Mouse (Mus musculus): Measurements from ENCODE around the gene Serpina6. TPM values are rescaled to one million over a fixed set of nuclear protein-coding genes. Genes with fewer than 3 reads are reported as not detected.
"Not testable (repeated sequence)": the region's sequence is repeated elsewhere in the genome, so short reads cannot be mapped to it uniquely, and the experiment has no call there.

The Serpina6 gene
- polyA plus RNA-seq, 1 experiment from 2014 or later: 0.33 TPM

DNA sequence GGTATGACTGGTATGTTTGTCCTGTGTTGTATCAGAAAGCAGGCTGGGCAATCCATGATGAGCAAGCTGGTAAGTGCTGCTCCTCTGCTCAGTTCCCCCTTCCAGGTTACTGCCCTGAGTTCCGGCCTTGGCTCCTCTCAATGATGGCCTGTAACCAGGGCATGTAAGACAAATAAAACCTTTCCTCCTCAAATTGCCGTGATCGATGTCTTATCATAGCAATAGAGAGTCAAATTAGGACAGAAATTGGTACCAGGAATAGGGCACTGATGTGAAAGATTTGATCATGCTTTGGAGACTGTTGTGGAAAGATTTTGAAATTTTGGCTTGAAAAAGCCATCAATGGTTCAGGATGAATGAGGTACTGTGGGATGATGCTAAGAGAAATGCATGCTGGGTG, 8.3 kb upstream of the Serpina6 start:
- Histone ChIP-seq H3K9me3 (ENCODE audit: control insufficient read depth, low read length) (no peaks in the 10 kb centered on the region), H3K36me3 (ENCODE audit: control insufficient read depth, insufficient read depth, low read length) (no peaks in the 10 kb centered on the region), H3K4me1 (ENCODE audit: control insufficient read depth, insufficient read depth, low read length) (no peaks in the 10 kb centered on the region), H3K27ac (ENCODE audit: low read depth, low read length) (no peak overlapping the region), H3K9ac (ENCODE audit: low read length) (no peak overlapping the region), H3K4me2 (ENCODE audit: low read depth) (no peak overlapping the region), H3K27me3 (ENCODE audit: control insufficient read depth, insufficient read depth, low read length) (no peaks in the 10 kb centered on the region), H3K4me3 (ENCODE audit: low read depth, low read length) (no peak overlapping the region)
- DNase-seq (ENCODE audit: low spot score): no peak
- WGBS: 94% methylated on average over 3 of the region's 3 CpGs
- no peak for ATAC-seq (ENCODE audit: insufficient read depth, low FRiP score, low TSS enrichment)

DNA sequence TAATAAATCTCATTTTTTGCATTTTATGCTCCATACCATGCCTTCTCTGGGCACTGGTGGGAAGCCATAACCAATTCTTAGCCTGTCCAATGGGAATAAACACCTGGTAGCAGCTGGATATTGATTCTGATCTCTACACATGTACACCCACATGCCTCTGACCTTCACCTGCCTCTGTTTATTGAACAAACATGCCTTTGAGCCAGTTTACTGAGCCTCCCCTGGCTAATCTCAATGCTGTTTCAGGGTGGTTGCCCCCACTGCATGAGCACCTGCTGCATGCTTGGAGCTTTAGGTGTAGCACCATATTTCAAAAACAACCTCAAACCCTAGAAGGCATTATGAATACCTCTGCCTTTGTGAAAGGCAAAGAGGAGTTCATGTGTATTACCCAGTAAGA, 5.0 kb upstream of the Serpina6 start:
- H3K9ac ChIP-seq (ENCODE audit: low read length); H3K36me3 ChIP-seq (ENCODE audit: control insufficient read depth, insufficient read depth, low read length); H3K9me3 ChIP-seq (ENCODE audit: control insufficient read depth, low read length); H3K4me1 ChIP-seq (ENCODE audit: control insufficient read depth, insufficient read depth, low read length); H3K27ac ChIP-seq (ENCODE audit: low read depth, low read length); ATAC-seq (ENCODE audit: insufficient read depth, low FRiP score, low TSS enrichment); H3K4me2 ChIP-seq (ENCODE audit: low read depth); H3K27me3 ChIP-seq (ENCODE audit: control insufficient read depth, insufficient read depth, low read length); DNase-seq (ENCODE audit: low spot score); H3K4me3 ChIP-seq (ENCODE audit: low read depth, low read length): not testable (repeated sequence)

DNA sequence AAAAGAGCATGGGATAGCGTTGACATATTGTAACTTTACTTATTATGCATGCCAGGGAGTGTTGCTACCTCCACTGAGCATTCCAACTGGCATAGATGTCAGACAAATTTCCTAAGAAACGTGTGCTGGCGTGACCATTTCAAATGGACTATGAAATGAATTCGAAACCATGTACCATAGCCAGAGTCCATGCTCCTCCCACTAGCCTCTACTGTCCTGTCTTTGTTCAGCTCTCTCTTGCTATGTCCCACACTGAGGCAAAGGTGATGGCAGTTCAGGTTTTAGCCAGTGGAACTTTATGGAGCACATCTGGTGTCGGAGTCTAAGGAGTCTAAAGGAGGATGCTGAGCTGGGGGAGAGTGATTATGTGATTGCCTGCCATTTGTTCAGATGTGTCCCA, 3.1 kb upstream of the Serpina6 start:
- H3K4me2 ChIP-seq (ENCODE audit: low read depth): no peak overlapping the region
- no peak overlapping the region for H3K4me3 ChIP-seq (ENCODE audit: low read depth, low read length)
- no peaks in the 10 kb centered on the region for H3K4me1 ChIP-seq (ENCODE audit: control insufficient read depth, insufficient read depth, low read length)
- no peak overlapping the region for H3K9ac ChIP-seq (ENCODE audit: low read length)
- no peaks in the 10 kb centered on the region for H3K9me3 ChIP-seq (ENCODE audit: control insufficient read depth, low read length)
- H3K36me3 ChIP-seq (ENCODE audit: control insufficient read depth, insufficient read depth, low read length): no peaks in the 10 kb centered on the region
- ATAC-seq (ENCODE audit: insufficient read depth, low FRiP score, low TSS enrichment): no peak
- no peak overlapping the region for H3K27ac ChIP-seq (ENCODE audit: low read depth, low read length)
- DNase-seq (ENCODE audit: low spot score): no peak
- no peaks in the 10 kb centered on the region for H3K27me3 ChIP-seq (ENCODE audit: control insufficient read depth, insufficient read depth, low read length)
- 82% methylated on average over 5 of the region's 5 CpGs for WGBS

DNA sequence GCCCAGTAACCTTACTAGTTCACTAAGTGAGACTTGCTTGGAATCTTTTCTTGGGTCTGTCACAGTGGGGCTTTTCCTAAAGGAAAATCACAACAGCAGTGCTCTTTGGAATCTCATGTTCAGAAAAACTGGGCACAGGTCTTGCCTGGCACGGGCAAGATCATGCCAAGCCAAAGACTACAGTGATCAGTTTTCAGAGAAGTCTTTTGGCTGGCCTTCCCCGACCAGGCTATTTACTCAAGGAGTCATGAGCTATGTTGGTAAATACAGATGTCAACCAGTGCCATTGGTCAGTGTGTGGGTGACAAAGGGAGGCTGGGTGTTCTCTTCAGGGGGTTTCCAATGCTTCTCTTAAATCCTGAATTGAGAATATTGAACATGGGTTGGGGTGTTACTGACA, 2.2 kb upstream of the Serpina6 start:
- WGBS: 82% methylated on average over 2 of the region's 2 CpGs
- no peaks in the 10 kb centered on the region for H3K27me3 ChIP-seq (ENCODE audit: control insufficient read depth, insufficient read depth, low read length)

DNA sequence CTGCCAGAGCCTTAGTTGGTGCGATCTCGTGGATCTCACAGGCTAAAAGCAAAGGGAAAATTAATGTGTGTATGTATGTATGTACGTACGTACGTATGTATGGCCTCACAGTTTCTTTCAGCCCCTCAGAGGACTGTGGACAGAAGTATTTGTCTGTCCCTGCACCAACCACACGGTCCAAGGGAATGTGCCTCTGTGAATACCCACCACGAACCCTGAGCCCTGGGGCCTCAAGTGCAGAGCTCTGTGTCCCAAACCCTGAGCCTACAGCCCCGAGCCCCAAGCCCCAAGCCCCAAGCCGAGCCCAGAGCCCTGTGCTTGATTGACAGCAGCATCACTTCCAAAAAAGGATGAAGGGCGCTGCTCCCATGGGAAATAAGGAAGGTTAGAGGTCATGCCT, 979 bp upstream of the Serpina6 start:
- Histone ChIP-seq H3K4me2 (ENCODE audit: low read depth) (no peak overlapping the region), H3K36me3 (ENCODE audit: control insufficient read depth, insufficient read depth, low read length) (no peaks in the 10 kb centered on the region), H3K9me3 (ENCODE audit: control insufficient read depth, low read length) (no peaks in the 10 kb centered on the region), H3K27ac (ENCODE audit: low read depth, low read length) (no peak overlapping the region), H3K4me3 (ENCODE audit: low read depth, low read length) (no peak overlapping the region), H3K9ac (ENCODE audit: low read length) (no peak overlapping the region), H3K27me3 (ENCODE audit: control insufficient read depth, insufficient read depth, low read length) (no peaks in the 10 kb centered on the region), H3K4me1 (ENCODE audit: control insufficient read depth, insufficient read depth, low read length) (no peaks in the 10 kb centered on the region)
- ATAC-seq (ENCODE audit: insufficient read depth, low FRiP score, low TSS enrichment): no peak
- no peak for DNase-seq (ENCODE audit: low spot score)
- 86% methylated on average over 10 of the region's 10 CpGs for WGBS

More for the DNA sequence above, 2.2 kb upstream of the Serpina6 start:
- DNase-seq (ENCODE audit: low spot score) (no peak), ATAC-seq (ENCODE audit: insufficient read depth, low FRiP score, low TSS enrichment) (no peak)
- H3K9ac ChIP-seq (ENCODE audit: low read length): no peak overlapping the region
- H3K4me3 ChIP-seq (ENCODE audit: low read depth, low read length): no peak overlapping the region
- no peaks in the 10 kb centered on the region for H3K4me1 ChIP-seq (ENCODE audit: control insufficient read depth, insufficient read depth, low read length)
- H3K4me2 ChIP-seq (ENCODE audit: low read depth): no peak overlapping the region
- H3K36me3 ChIP-seq (ENCODE audit: control insufficient read depth, insufficient read depth, low read length): no peaks in the 10 kb centered on the region
- H3K27ac ChIP-seq (ENCODE audit: low read depth, low read length): no peak overlapping the region
- no peaks in the 10 kb centered on the region for H3K9me3 ChIP-seq (ENCODE audit: control insufficient read depth, low read length)

DNA sequence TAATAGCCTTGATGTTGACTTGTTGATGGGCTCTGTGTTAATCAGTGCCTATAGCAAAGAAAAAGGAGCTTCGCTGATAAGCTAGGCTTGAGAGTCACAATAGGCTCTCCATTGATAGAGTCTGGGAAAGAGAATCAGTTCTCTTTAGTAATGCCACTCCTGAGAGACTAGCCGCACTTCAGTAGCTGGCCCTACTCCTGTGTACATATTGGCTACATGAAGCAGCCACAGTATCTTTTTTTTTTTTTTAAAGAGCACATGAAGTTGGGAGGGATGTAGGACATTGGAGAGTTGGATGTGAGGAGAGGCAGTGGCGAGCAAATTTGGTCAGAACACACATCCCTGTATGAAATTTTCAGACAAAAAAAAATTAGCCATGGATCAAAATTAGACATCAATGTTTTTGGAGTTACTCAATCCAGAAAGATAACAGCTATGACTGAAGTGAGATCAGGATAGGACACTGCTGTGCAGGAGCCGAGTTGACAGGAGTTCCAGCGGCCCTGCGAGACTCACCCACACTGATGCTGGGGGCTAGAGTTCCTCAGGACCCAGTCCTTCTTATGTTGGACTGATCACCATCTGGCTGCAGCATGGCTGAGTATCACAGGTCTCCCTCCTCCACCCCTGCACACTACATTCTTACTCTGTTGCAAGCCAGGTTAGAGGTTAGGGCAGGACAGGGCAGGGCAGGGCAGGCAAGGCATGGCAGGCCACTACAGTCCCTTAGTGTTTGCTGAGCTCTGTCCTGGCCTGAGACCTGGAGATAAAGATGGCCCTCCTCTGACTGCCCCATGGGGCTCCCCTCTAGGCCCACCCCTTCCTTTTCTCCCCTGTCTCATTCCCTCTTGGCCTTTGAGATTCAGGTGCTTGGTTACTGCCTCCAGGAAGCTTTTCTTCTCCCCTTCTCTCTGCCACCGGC, 1.6 kb downstream of the Serpina6 start:
- H3K36me3 ChIP-seq (ENCODE audit: control insufficient read depth, insufficient read depth, low read length): no peaks in the 10 kb centered on the region
- ATAC-seq (ENCODE audit: insufficient read depth, low FRiP score, low TSS enrichment): no peak
- WGBS: 91% methylated on average over 7 of the region's 7 CpGs
- H3K4me1 ChIP-seq (ENCODE audit: control insufficient read depth, insufficient read depth, low read length): no peaks in the 10 kb centered on the region
- no peak overlapping the region for H3K27ac ChIP-seq (ENCODE audit: low read depth, low read length)
- no peak overlapping the region for H3K9ac ChIP-seq (ENCODE audit: low read length)
- DNase-seq (ENCODE audit: low spot score): no peak
- H3K9me3 ChIP-seq (ENCODE audit: control insufficient read depth, low read length): no peaks in the 10 kb centered on the region
- no peaks in the 10 kb centered on the region for H3K27me3 ChIP-seq (ENCODE audit: control insufficient read depth, insufficient read depth, low read length)
- no peak overlapping the region for H3K4me3 ChIP-seq (ENCODE audit: low read depth, low read length)
- H3K4me2 ChIP-seq (ENCODE audit: low read depth): no peak overlapping the region

DNA sequence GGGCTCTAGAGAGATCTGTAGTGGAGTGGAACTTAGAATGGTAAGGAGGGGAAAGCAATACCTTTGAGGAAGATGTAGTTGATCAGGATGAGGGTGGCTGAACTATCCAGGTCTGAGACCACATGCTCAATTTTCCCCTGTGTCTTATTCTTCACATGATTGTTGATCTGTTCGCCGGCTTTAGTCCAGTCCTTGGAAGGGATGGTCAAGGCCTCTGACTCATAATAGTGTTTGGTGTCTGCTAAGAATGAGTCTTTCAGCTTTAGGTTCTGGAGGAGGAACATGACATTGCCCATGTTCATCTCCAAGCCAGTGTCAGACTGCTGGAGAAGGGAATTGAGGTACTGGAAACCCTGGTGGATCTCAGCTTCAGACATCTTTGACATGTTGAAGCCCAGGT, 3.2 kb downstream of the Serpina6 start:
- H3K9ac ChIP-seq (ENCODE audit: low read length): no peak overlapping the region
- H3K4me2 ChIP-seq (ENCODE audit: low read depth): no peak overlapping the region
- no peaks in the 10 kb centered on the region for H3K36me3 ChIP-seq (ENCODE audit: control insufficient read depth, insufficient read depth, low read length)
- WGBS: 95% methylated on average over 2 of the region's 2 CpGs
- H3K9me3 ChIP-seq (ENCODE audit: control insufficient read depth, low read length): no peaks in the 10 kb centered on the region
- no peak for DNase-seq (ENCODE audit: low spot score)
- ATAC-seq (ENCODE audit: insufficient read depth, low FRiP score, low TSS enrichment): no peak
- no peaks in the 10 kb centered on the region for H3K27me3 ChIP-seq (ENCODE audit: control insufficient read depth, insufficient read depth, low read length)
- H3K4me1 ChIP-seq (ENCODE audit: control insufficient read depth, insufficient read depth, low read length): no peaks in the 10 kb centered on the region
- H3K4me3 ChIP-seq (ENCODE audit: low read depth, low read length): no peak overlapping the region
- no peak overlapping the region for H3K27ac ChIP-seq (ENCODE audit: low read depth, low read length)

DNA sequence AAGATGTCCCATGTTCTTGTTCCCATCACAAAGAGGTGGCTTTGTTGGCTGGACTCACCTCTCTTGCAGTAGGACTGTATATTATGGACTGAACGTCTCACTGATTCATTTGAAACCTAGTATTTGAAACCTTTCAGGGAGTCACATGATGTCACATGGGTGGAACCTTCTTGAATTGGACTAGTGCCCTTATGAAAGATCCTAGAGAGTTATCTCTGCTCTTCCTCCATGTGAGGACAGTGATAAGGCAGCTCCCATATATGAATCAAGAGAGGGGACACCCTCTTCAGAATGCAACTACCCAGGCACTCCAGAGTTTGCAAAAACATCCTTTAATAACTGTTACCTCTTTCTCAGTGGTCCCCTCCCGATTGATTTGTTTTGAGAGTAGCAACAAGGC, 10.7 kb downstream of the Serpina6 start:
- no peak overlapping the region for H3K27ac ChIP-seq (ENCODE audit: low read depth, low read length)
- no peaks in the 10 kb centered on the region for H3K9me3 ChIP-seq (ENCODE audit: control insufficient read depth, low read length)
- ATAC-seq (ENCODE audit: insufficient read depth, low FRiP score, low TSS enrichment) (no peak), DNase-seq (ENCODE audit: low spot score) (no peak)
- no peak overlapping the region for H3K4me2 ChIP-seq (ENCODE audit: low read depth)
- H3K9ac ChIP-seq (ENCODE audit: low read length): no peak overlapping the region
- WGBS: 73% methylated on average over 2 of the region's 2 CpGs
- no peak overlapping the region for H3K4me3 ChIP-seq (ENCODE audit: low read depth, low read length)
- no peaks in the 10 kb centered on the region for H3K4me1 ChIP-seq (ENCODE audit: control insufficient read depth, insufficient read depth, low read length)
- H3K27me3 ChIP-seq (ENCODE audit: control insufficient read depth, insufficient read depth, low read length): no peaks in the 10 kb centered on the region
- H3K36me3 ChIP-seq (ENCODE audit: control insufficient read depth, insufficient read depth, low read length): no peaks in the 10 kb centered on the region

DNA sequence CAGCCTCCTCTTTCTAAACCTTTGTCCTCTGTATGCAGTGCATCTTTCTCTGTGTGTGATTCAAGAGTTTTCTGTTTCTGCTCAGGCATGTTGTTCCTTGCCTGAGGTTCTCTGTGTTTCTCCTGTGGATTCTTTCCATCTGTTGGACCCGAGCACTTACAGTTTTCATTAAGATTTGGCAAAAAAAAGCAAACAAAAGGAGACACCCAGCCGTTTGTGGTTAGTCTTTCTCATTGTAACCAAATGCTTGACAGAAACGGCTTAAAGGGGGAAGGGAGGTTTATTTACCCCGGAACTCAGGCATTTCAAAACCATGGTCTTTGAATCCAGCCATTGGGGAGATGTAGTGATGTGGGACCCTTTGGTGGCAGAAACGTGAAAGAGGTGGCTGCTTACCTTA, 12.4 kb downstream of the Serpina6 start:
- no peak overlapping the region for H3K27ac ChIP-seq (ENCODE audit: low read depth, low read length)
- H3K9ac ChIP-seq (ENCODE audit: low read length): no peak overlapping the region
- no peaks in the 10 kb centered on the region for H3K36me3 ChIP-seq (ENCODE audit: control insufficient read depth, insufficient read depth, low read length)
- WGBS: 48% methylated on average over 5 of the region's 5 CpGs
- no peaks in the 10 kb centered on the region for H3K27me3 ChIP-seq (ENCODE audit: control insufficient read depth, insufficient read depth, low read length)
- no peaks in the 10 kb centered on the region for H3K4me1 ChIP-seq (ENCODE audit: control insufficient read depth, insufficient read depth, low read length)
- H3K4me3 ChIP-seq (ENCODE audit: low read depth, low read length): no peak overlapping the region
- no peaks in the 10 kb centered on the region for H3K9me3 ChIP-seq (ENCODE audit: control insufficient read depth, low read length)
- H3K4me2 ChIP-seq (ENCODE audit: low read depth): no peak overlapping the region
- DNase-seq (ENCODE audit: low spot score) (no peak), ATAC-seq (ENCODE audit: insufficient read depth, low FRiP score, low TSS enrichment) (no peak)
